In genomic region chr4:124570977-124571376, GRCm38 (mm10) we compare ENCODE assay signal across 10 mouse cellular contexts. TPM values are rescaled to one million over a fixed set of nuclear protein-coding genes. Genes with fewer than 3 reads are reported as not detected.
A peak's percentile ranks its signal among the peaks of the same experiment; 100 is the strongest.
DNase-seq lines count a peak whose midpoint lies in the region; ATAC-seq and TF ChIP-seq lines count a peak whose summit lies in the region.
"Had no signal": no experiment of that assay in that cellular context is flagged by ENCODE, and none has a peak within 500 bp of the region (broad histone marks: within the 10 kb centered on the region; RNA-seq: fewer than 3 reads in every experiment).

No protein-coding gene starts in this region.

- H3K9me3 ChIP-seq in liver, postnatal 0 days (ENCODE audit: low read length) = no peaks in the 10 kb centered on the region
- H3K9me3 ChIP-seq: liver, embryonic 15.5 days had no signal

- DNase-seq in kidney, adult 9 months = peak; percentile 12
- DNase-seq in kidney, adult 18-20 months = no peak
- peak; percentile 80 for DNase-seq in gastrocnemius, adult 18-20 months (ENCODE audit: low spot score)
- peak; percentile 87 for DNase-seq in heart, postnatal 4 days
- DNase-seq in ovary, postnatal 10 days (ENCODE audit: low spot score) = peak; percentile 38
- DNase-seq in liver, postnatal 0 days = no peak
- no peak for DNase-seq in thymus, postnatal 25 days

- H3K4me3 ChIP-seq in liver, postnatal 0 days (ENCODE audit: low read depth, low read length) = no peak overlapping the region
- H3K4me3 ChIP-seq: liver, embryonic 15.5 days had no signal

- H3K27ac ChIP-seq in liver, postnatal 0 days (ENCODE audit: low read depth) = no peak overlapping the region
- H3K27ac ChIP-seq: liver, embryonic 15.5 days had no signal

- no peak for TF ChIP-seq CTCF in liver, postnatal 0 days (IDR thresholded peaks at IDR 0.05; ENCODE audit: low read depth)

- no peak for ATAC-seq in liver, postnatal 0 days
- ATAC-seq in frontal cortex, adult (ENCODE audit: low TSS enrichment) = no peak

- H3K36me3 ChIP-seq in liver, postnatal 0 days (replicated peaks; ENCODE audit: insufficient read depth, low read length) = no peaks in the 10 kb centered on the region
- H3K36me3 ChIP-seq: liver, embryonic 15.5 days had no signal

- TF ChIP-seq EP300 in liver, postnatal 0 days (IDR thresholded peaks at IDR 0.05; ENCODE audit: low read depth) = no peak

- no peaks in the 10 kb centered on the region for H3K4me1 ChIP-seq in liver, postnatal 0 days (ENCODE audit: insufficient read depth)
- H3K4me1 ChIP-seq: liver, embryonic 15.5 days had no signal

- 77% methylated on average over 9 of the region's 9 CpGs for WGBS in liver, postnatal 0 days (ENCODE audit: insufficient replicate concordance)

- H3K9ac ChIP-seq in liver, postnatal 0 days (replicated peaks) = no peak overlapping the region
- H3K9ac ChIP-seq: liver, embryonic 15.5 days had no signal

- H3K27me3 ChIP-seq in liver, postnatal 0 days (ENCODE audit: insufficient read depth, low read length) = peaks cover 29% of the 10 kb centered on the region

- no peak overlapping the region for H3K4me2 ChIP-seq in liver, postnatal 0 days (ENCODE audit: low read depth, low read length)
- H3K4me2 ChIP-seq: liver, embryonic 15.5 days had no signal

RNA-seq across cellular contexts. Expression of gene 3100002H09Rik, which starts 39.6 kb away (rescaled TPM):
- total RNA-seq in gastrocnemius, adult 18-20 months (2021) = not detected
- total RNA-seq in heart, postnatal 4 days (2021) = not detected
- not detected in 2 replicates for polyA plus RNA-seq in liver, postnatal 0 days (2015; fragmentation: Nextera tagmentation; extraction: Ambion mirVana)
- polyA plus RNA-seq: embryonic facial prominence, embryonic 11.5 days; liver, embryonic 15.5 days had no signal

Comparison
In these comparisons a context has a peak if more than half of its experiments do, and no peak if none do; other contexts are left out.
1. DNase-seq: peak in kidney, adult 9 months (single experiment), gastrocnemius, adult 18-20 months (single experiment), heart, postnatal 4 days (single experiment) and ovary, postnatal 10 days (single experiment); none in kidney, adult 18-20 months (single experiment), liver, postnatal 0 days (single experiment) and thymus, postnatal 25 days (single experiment).